Mouse (Mus musculus) cortical plate, adult 2 months (tissue): Measurements from ENCODE around the gene Tex29.

Experiments used
- CTCF ChIP-seq: fragments of 200-500 bp; IDR thresholded peaks from 2 replicates; pipeline ENCODE4 v1.5.1; 2011; ENCODE audit warnings: mild to moderate bottlenecking, control low read depth, low read length; ENCODE audit not compliant: insufficient read depth; ENCODE audit errors: extremely low read depth
- POLR2A ChIP-seq: fragments of 200-500 bp; IDR thresholded peaks from 2 replicates; pipeline ENCODE4 v1.6.1; 2011; ENCODE audit warnings: mild to moderate bottlenecking, low read length, control low read depth; ENCODE audit not compliant: insufficient read depth; ENCODE audit errors: extremely low read depth

- no peak for TF ChIP-seq CTCF
- no peak for TF ChIP-seq POLR2A
Measured at GRCm38 (mm10) chr8:11889156-11890018, 49.1 kb downstream of the Tex29 start.
